Mouse (Mus musculus) cerebellum, adult 2 months (tissue): ENCODE measurements at regions not wholly inside any gene's neighbourhood (a gene's known extent, or its start where the extent isn't known, plus 50 kb on each side); places are given as distances from the start of the nearest gene placed in this dataset.

ENCODE experiments used
- DNase-seq, 2 experiments: peaks; one replicate each; pipeline ENCODE4 v3.0.0; 2021
- H3K27ac ChIP-seq: fragments of 200-500 bp; 2 replicates; pipeline ENCODE4 v1.5.1; 2012; ENCODE audit warnings: low read length, control low read depth, inconsistent platforms; ENCODE audit not compliant: insufficient read depth
- H3K27me3 ChIP-seq: fragments of 200-500 bp; 2 replicates; pipeline ENCODE4 v1.6.1; 2012; ENCODE audit warnings: inconsistent platforms, mild to moderate bottlenecking, low read length, moderate library complexity; ENCODE audit not compliant: control insufficient read depth, insufficient read depth
- H3K4me1 ChIP-seq: fragments of 200-500 bp; 2 replicates; pipeline ENCODE4 v1.6.1; 2011; ENCODE audit warnings: low read length; ENCODE audit not compliant: control insufficient read depth, insufficient read depth
- H3K4me3 ChIP-seq: fragments of 200-500 bp; replicated peaks from 2 replicates; pipeline ENCODE3; 2011; ENCODE audit warnings: mild to moderate bottlenecking, low read depth, low read length, control low read depth; ENCODE audit not compliant: insufficient read depth
- CTCF ChIP-seq: fragments of 200-500 bp; IDR thresholded peaks from 2 replicates; pipeline ENCODE4 v1.5.1; 2011; ENCODE audit warnings: low read depth, mild to moderate bottlenecking, control low read depth, low read length, moderate library complexity, borderline replicate concordance; ENCODE audit not compliant: insufficient read depth
- POLR2A ChIP-seq: fragments of 200-500 bp; IDR thresholded peaks from 2 replicates; pipeline ENCODE4 v1.6.1; 2011; ENCODE audit warnings: low read length, control low read depth, borderline replicate concordance; ENCODE audit not compliant: insufficient read depth
- WGBS: fragments of 180-500 bp; shearing (Covaris S2); methylation state at CpG from one replicate; pipeline ENCODE4 v1.1.7; 2018; 5-methylcytosine and 5-hydroxymethylcytosine counted together

DNA sequence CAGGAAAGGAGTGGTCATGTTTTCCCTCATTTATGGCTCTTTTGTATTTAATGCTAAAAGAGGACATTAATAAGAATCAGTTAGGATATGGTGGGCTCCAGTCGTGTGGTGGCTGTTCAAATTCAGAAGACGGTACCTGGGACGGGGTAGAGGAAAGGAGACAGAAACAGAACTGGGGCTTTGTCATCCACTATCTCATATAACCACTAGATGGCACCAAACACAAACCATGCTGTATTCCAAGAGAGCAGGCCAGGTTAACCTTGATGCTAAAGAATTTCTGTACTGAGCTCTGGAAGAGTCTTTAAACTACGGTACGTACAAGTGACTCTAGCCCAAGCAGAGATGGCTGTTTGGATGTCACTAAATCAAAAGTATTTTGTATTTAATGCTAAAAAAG, 66.3 kb upstream of the Lmcd1 start:
- DNase-seq: peak in 1 of 2 experiments; percentile 33
- 24% methylated on average over 5 of the region's 5 CpGs for WGBS
- TF ChIP-seq POLR2A (no peak), CTCF (peak; percentile 53; the same call in 1 of the 2 replicates)

DNA sequence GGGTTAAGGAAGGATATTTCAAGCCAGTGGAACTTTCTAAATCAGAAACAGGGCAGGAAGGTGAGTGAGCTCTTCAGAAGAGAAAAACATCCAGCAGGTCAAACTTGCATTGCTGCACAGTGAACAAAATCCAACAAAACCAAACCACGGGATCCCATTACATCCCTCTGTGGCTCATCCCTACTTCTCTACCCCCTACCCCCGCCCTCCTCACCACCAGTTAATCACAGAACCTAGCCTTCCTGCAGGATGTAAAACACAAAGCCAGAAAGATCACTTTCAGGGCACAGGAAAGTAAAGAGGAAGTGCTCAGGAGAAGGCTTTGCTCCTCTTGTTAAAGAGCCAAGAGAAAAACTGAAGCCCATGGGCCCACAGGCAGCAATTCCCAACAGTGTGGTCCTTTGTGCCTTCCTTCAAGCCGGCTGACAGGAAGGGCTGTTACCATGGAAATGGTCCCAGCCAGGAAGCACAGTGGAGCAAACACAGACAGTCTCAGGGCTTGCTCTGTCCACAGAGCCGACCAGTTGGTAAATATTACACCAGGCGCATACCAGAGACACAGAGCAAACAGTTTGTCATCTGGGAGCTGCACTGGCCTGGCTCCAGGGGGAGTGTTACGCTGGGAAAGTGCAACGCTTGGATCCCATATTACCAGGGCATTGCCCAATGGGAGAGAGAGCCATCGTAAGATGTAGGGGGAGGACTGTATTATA, 63.2 kb upstream of the Lmcd1 start:
- WGBS: 24% methylated on average over 8 of the region's 8 CpGs

More for the DNA sequence above, 66.3 kb upstream of the Lmcd1 start:
- H3K27ac ChIP-seq: no peak overlapping the region
- H3K4me1 ChIP-seq: no peaks in the 10 kb centered on the region
- no peaks in the 10 kb centered on the region for H3K27me3 ChIP-seq
- H3K4me3 ChIP-seq: no peak overlapping the region

DNA sequence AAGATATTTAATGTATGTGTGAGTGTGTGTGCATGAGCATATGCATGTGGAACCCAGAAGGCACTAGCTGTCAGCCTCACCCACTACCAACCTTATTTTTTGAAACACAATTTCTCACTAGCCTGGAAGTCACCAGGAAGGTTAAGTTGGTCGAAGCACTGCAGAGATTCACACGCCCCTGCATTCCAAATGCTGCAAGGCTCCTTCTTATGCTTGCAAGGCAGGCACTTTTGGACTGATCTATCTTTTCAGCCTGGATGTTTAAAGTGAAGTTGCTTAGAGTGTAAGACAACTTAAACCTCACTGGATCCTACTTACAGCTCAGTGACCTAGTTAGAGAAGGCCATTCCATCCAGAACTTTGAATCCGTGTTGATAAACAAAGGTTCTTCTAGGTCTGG, 56.7 kb upstream of the Lmcd1 start:
- H3K4me3 ChIP-seq: no peak overlapping the region
- DNase-seq: no peak
- H3K4me1 ChIP-seq: no peaks in the 10 kb centered on the region
- 90% methylated on average over 3 of the region's 3 CpGs for WGBS
- no peak overlapping the region for H3K27ac ChIP-seq
- TF ChIP-seq CTCF: no peak
- TF ChIP-seq POLR2A: no peak
- H3K27me3 ChIP-seq: no peaks in the 10 kb centered on the region

More for the DNA sequence above, 63.2 kb upstream of the Lmcd1 start:
- DNase-seq: peak in 1 of 2 experiments; percentile 12
- H3K4me1 ChIP-seq: no peaks in the 10 kb centered on the region
- H3K27me3 ChIP-seq: no peaks in the 10 kb centered on the region
- TF ChIP-seq POLR2A (no peak), CTCF (no peak)
- no peak overlapping the region for H3K27ac ChIP-seq
- H3K4me3 ChIP-seq: no peak overlapping the region

DNA sequence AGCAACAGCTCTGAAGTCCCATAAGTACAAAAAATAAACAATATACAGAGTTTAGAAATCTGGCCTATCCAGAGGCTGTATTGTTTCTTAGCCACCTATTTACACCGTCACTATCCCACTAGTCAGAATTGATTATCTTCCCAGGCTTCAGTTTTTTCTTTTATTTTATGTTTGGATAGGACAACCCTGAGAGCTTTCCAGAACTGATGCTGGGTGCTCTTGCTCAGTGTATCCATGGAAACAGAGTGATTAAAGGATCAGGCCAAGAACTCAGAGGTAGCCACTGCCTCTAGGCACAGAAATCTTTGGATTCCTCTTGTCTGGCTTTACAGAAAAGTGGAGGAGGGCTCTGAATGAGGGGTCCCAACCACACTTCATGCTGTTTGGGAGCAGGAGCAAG, 55.3 kb upstream of the Lmcd1 start:
- no peaks in the 10 kb centered on the region for H3K4me1 ChIP-seq
- H3K27ac ChIP-seq: no peak overlapping the region
- WGBS: 61% methylated on average over 1 of the region's 1 CpGs
- no peak for TF ChIP-seq POLR2A
- TF ChIP-seq CTCF: no peak
- DNase-seq: no peak
- H3K27me3 ChIP-seq: no peaks in the 10 kb centered on the region
- no peak overlapping the region for H3K4me3 ChIP-seq

DNA sequence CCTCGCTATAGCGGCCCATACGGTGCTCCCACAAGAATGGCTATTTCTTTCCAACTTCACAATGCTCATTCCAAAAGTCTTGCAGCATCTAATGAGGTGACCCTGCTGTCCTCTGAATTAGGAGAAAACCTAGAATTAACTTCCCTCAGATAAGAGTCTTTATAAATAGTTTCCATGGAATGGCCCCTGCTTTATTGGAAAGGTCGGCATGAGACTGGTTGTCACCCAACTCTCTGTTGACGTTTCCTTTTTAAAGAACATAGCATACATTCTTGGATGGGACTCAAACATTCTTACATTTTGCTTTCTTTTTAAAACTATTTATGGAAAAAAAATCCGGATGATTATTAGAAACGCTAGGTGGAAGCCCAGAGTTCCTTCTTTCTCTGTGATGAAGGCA, 53.9 kb upstream of the Lmcd1 start:
- Histone ChIP-seq H3K4me3 (no peak overlapping the region), H3K27me3 (no peaks in the 10 kb centered on the region), H3K4me1 (no peaks in the 10 kb centered on the region), H3K27ac (no peak overlapping the region)
- TF ChIP-seq POLR2A: no peak
- no peak for TF ChIP-seq CTCF
- DNase-seq: no peak
- 92% methylated on average over 7 of the region's 7 CpGs for WGBS

DNA sequence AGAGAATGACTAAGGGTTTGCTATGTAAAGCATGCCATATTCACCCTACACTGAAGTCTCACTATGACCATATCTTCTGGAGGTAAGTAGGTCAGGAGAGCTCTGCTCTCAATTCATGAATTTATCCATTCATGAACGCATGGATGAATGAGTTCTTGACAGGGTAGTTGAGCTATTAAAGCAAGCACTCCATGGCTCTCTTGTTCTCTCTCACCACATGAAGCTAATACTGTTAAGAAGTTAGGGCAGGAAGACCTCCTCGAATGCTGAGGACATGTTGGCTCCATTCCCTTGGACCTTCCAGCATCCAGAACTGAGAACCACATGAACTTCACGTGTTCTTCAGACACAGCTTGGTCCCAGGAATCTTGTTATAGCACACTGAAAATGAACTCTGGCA, 53.4 kb upstream of the Lmcd1 start:
- DNase-seq: no peak
- no peak overlapping the region for H3K4me3 ChIP-seq
- TF ChIP-seq POLR2A (no peak), CTCF (no peak)
- no peaks in the 10 kb centered on the region for H3K4me1 ChIP-seq
- WGBS: 48% methylated on average over 3 of the region's 3 CpGs
- H3K27me3 ChIP-seq: no peaks in the 10 kb centered on the region
- no peak overlapping the region for H3K27ac ChIP-seq

DNA sequence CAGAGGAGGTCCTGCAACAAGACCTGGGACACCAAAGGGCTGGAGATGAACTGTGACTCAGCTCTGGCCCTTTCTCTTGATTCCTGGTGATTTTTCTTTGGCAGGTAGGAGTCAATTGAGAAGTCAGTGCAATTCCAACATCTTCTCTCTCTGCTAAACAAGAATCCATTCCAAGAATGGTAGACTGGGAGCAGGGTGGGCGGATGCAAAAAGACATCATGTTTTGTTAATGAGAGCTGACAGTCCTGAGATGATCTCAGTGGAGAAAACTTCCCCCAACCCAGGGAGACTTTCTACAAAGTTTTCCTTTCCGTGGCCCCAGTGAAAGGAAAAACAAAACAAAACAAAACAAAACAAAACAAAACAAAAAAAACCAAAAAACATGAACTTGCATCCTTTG, 52.2 kb upstream of the Lmcd1 start:
- no peak overlapping the region for H3K27ac ChIP-seq
- WGBS: 75% methylated on average over 2 of the region's 2 CpGs
- no peak for DNase-seq

DNA sequence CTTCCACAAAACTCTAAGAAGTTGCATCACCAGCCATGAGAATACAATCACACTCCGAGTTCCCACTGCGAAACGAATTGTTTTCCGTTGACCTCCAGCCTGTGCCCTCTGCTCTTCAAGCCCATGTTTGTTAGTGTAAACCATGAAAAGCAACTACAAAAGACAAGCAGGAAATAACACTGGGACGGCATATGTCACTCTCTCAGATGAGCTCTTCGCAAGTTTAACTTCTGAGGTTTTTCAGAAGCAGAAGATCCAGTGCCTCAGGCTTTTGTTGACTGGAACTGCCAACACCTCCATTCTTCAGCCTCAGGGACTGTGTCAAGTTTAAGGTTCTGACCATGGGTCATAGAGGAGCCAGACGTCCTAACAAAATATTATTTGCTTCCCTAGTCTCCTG, 50.2 kb upstream of the Lmcd1 start:
- Histone ChIP-seq H3K4me1 (no peaks in the 10 kb centered on the region), H3K4me3 (no peak overlapping the region), H3K27ac (no peak overlapping the region), H3K27me3 (no peaks in the 10 kb centered on the region)
- DNase-seq: no peak
- TF ChIP-seq CTCF (no peak), POLR2A (no peak)
- WGBS: 79% methylated on average over 7 of the region's 7 CpGs

More for the DNA sequence above, 52.2 kb upstream of the Lmcd1 start:
- no peak overlapping the region for H3K4me3 ChIP-seq
- TF ChIP-seq POLR2A (no peak), CTCF (no peak)
- no peaks in the 10 kb centered on the region for H3K4me1 ChIP-seq
- H3K27me3 ChIP-seq: no peaks in the 10 kb centered on the region
